Mouse (Mus musculus): ENCODE measurements around the gene Txnrd1. TPM values are rescaled to one million over a fixed set of nuclear protein-coding genes. Genes with fewer than 3 reads are reported as not detected.

The Txnrd1 gene
- polyA plus RNA-seq (2012): 109 TPM in 2 replicates

DNA sequence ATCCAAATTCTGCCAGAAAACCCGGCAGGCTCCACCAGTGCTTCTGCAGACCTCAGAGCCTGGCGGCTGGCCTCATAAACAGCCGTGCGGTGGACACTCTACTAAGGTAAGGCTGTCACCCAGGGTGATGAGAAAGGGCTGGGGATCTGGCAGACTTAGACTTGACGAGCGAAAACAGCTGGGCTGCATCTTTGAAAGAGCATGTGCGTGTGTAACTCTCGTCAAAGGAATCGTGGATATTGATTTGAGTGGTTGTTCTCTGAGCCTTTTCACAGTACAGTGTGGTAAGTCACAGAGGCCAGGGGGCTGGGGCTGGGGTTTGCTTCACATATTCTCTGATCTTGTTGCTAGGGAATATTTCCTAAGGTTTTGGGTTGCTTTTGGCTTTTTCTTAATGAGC, at the start of gene Txnrd1:
TSS of gene Txnrd1 (plus strand) at position 26 of the 400 bp plus-strand sequence.
- no peak for TF ChIP-seq GATA1 (IDR thresholded peaks at IDR 0.05; ENCODE audit: low read length)

DNA sequence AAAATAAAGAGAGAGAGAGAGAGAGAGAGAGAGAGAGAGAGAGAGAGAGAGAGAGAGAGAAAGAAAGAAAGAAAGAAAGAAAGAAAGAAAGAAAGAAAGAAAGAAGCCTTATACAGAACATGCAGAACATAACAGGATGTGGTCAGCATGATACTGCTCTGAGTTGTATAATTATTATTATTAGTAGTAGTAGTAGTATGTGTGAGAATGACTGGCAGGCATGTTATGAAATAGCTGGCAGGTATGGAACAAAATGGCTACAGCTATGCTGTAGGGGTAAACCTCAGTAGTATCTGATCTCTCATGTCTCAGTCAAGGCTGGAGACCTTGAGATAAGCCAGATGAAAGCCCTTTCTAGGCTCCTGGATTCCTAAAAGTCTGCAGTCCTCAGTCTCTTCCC, 44.6 kb upstream of the Txnrd1 start:
- no peak for TF ChIP-seq GATA1 (IDR thresholded peaks at IDR 0.05; ENCODE audit: low read length)

- no peak for TF ChIP-seq GATA1 (IDR thresholded peaks at IDR 0.05; ENCODE audit: low read length)
These were observed 43.2 kb upstream of the Txnrd1 start for GRCm38 (mm10) chr10:82790504-82790903.

- no peak for TF ChIP-seq GATA1 (IDR thresholded peaks at IDR 0.05; ENCODE audit: low read length)
These were observed 42.0 kb upstream of the Txnrd1 start for GRCm38 (mm10) chr10:82791713-82792112.

- TF ChIP-seq GATA1 (IDR thresholded peaks at IDR 0.05; ENCODE audit: low read length): no peak
These were observed 41.4 kb upstream of the Txnrd1 start for GRCm38 (mm10) chr10:82792311-82792710.

DNA sequence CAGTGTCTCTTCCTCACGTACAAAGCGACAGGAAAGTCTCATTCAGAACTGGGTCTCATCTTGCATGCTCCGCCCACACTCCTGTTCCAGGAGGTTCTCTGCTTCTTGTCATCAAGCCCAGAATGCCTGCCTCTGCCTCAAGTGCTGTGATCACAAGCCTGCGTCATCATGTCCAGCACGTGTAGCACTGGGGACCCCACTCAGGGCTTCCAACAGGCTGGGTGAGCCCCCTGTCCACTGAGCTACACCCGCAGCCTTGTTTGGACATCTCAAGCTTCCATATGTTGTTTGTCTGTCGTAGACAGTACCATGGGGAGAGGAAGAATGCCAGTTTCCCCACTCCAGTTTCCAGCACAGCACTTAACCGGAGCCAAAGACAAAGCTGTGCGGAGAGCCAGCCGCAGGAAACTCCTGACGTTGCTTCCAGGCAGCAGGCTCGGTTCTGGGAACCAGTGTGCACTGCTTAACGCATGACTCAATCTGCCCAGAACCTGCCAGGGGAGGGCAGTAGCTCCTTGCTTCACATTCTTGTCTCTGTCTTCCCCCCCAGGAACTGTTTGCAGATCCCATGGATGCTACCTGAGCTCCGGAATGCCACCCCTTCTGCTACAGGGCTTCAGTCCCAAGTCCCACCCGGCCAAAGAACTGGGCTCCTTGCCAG, 38.5 kb upstream of the Txnrd1 start:
- TF ChIP-seq GATA1 (IDR thresholded peaks at IDR 0.05; ENCODE audit: low read length): no peak

GRCm38 (mm10) chr10:82795767-82796166, 38.0 kb upstream of the Txnrd1 start:
- TF ChIP-seq GATA1 (IDR thresholded peaks at IDR 0.05; ENCODE audit: low read length): no peak

DNA sequence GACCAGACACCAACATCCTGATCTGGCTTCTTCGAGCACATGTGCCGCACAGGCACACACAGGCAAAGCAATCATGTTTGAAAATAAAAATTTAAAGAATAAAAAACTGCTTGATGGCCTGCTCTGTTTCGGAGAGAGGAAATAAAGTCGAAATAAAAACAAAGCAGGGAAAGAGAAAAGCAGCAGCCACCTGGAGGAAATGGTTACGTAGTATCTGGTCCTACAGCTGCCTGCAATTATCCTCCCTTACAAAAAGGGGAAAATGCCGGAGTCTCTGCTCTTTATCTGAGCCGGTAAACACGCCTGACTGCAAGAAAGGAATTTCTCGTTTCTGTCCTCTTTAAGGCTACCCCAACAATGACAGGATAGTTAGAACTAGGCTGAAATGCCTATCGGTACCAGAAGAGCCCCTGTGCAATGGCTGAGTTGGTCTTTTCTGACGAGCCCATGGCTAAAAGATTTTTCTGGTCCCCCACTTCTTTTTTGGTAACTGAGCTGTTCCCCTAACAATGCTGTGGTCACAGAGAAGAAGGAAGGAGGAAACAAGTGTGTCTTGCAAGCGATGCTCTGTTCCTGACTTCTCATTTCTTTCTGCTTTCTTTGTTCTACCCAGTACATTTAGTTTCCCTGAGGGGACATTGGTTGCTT, 37.2 kb upstream of the Txnrd1 start:
- TF ChIP-seq GATA1 (IDR thresholded peaks at IDR 0.05; ENCODE audit: low read length): no peak

- TF ChIP-seq GATA1 (IDR thresholded peaks at IDR 0.05; ENCODE audit: low read length): no peak
These were observed 36.6 kb upstream of the Txnrd1 start for GRCm38 (mm10) chr10:82797119-82797491.

- TF ChIP-seq GATA1 (IDR thresholded peaks at IDR 0.05; ENCODE audit: low read length): no peak
These were observed 35.3 kb upstream of the Txnrd1 start for GRCm38 (mm10) chr10:82798312-82798933.

DNA sequence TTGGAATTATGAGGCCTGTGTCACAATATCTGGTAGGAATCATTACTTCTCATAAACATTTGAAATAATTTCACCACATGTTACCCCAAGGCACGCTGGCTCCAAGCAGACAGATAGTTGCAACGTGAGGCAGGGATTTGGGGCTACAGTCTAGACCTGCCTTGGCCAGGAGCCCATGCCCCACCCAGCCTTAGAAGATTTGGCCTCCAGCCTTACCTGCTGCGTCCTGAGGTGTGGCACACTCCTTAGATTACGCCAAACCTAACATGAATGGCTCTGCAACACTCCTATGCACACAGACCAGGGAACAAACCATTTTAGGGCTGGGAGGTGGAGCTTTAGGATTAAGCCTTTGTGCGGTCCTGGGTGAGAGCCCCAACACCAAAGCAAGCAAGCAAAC, 33.7 kb upstream of the Txnrd1 start:
- TF ChIP-seq GATA1 (IDR thresholded peaks at IDR 0.05; ENCODE audit: low read length): no peak

DNA sequence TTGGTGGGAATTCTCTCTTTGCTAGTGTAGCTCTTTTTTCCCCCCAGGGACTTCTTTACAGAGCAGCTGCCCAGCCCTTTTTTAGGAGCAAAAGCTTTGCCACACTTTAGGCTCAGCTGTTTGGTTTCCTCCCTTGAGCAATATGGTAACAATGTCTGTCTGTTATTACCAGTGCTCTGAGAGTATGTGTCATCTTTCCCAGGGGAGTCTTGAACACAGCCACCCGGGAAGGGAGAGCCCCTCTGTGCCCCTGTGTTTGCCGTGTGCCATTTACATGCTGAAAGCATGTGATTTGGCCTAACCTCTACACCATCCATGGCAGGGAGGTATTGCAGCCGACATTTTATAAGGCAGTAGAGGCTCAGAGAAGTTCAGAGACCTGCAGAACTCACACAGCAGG, 29.4 kb upstream of the Txnrd1 start:
- TF ChIP-seq GATA1 (IDR thresholded peaks at IDR 0.05; ENCODE audit: low read length): no peak

DNA sequence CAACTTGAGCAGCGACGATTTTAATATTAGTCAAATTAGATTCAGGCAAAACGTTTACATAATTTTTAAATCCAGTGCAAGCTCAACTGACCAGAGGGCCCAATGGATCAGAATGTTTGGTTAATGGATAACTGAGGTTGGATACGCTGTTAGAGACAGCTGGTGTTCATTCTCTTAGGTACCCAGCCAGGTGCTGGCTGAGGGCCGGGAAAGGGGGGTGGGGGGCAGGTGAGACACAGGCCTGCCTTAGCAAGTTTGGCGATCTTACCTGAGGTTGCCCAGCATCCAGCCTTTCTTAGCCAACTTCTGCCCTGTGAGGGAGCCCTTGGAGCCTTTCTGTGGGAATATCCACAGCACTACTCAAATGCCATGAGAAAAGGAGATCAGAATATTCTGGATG, 28.6 kb upstream of the Txnrd1 start:
- TF ChIP-seq GATA1 (IDR thresholded peaks at IDR 0.05; ENCODE audit: low read length): no peak

GRCm38 (mm10) chr10:82806414-82806813, 27.3 kb upstream of the Txnrd1 start:
- TF ChIP-seq GATA1 (IDR thresholded peaks at IDR 0.05; ENCODE audit: low read length): no peak

- TF ChIP-seq GATA1 (IDR thresholded peaks at IDR 0.05; ENCODE audit: low read length): no peak
These were observed 26.5 kb upstream of the Txnrd1 start for GRCm38 (mm10) chr10:82807238-82807637.

DNA sequence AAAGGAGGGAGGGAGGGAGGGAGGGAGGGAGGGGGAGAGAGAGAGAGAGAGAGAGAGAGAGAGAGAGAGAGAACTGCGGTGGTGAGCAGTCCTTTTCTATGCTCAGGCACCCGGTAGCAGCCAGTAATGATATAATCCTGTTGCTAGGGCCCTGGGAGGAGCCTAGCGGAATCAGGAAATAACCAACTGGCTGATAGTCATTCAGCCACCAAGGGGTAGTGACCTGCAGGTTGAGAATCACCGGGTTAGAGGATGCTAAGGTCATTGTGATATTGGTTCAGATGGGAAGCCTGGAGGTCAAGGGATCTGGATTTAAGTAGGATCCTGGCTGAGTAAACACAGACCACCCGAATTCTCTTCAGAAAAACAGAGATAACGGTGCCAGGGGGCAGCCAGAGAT, 25.6 kb upstream of the Txnrd1 start:
- TF ChIP-seq GATA1 (IDR thresholded peaks at IDR 0.05; ENCODE audit: low read length): no peak

- TF ChIP-seq GATA1 (IDR thresholded peaks at IDR 0.05; ENCODE audit: low read length): no peak
These were observed 24.9 kb upstream of the Txnrd1 start for GRCm38 (mm10) chr10:82808891-82809290.
